Mouse (Mus musculus) liver, postnatal 0 days (tissue): Measurements from ENCODE around the gene Nav1. TPM values are rescaled to one million over a fixed set of nuclear protein-coding genes. Genes with fewer than 3 reads are reported as not detected.

Experiments
- ATAC-seq: fragments of 200-750 bp; cut with Nextera tagmentation; 2 replicates; pipeline ENCODE4 v1.8.0; 2017; ENCODE audit warnings: mild to moderate bottlenecking, moderate library complexity
- DNase-seq: peaks from one replicate; pipeline ENCODE4 v3.0.0-alpha.2; 2016
- H3K27ac ChIP-seq: fragments of 300-500 bp; sonication (generic); 2 replicates; pipeline ENCODE4 v1.5.1; 2014; ENCODE audit warnings: antibody characterized with exemption, moderate library complexity, mild to moderate bottlenecking, low read depth
- H3K27me3 ChIP-seq: fragments of 300-500 bp; sonication (generic); 2 replicates; pipeline ENCODE4 v1.6.1; 2014; ENCODE audit warnings: low read length, control low read depth, mixed read lengths; ENCODE audit not compliant: insufficient read depth
- H3K36me3 ChIP-seq: fragments of 300-500 bp; sonication (generic); replicated peaks from 2 replicates; pipeline ENCODE4 v1.6.1; 2014; ENCODE audit warnings: mild to moderate bottlenecking, control low read depth, low read length, moderate library complexity, mixed read lengths; ENCODE audit not compliant: insufficient read depth
- H3K4me1 ChIP-seq: fragments of 300-500 bp; sonication (generic); 2 replicates; pipeline ENCODE4 v1.6.1; 2014; ENCODE audit warnings: antibody characterized with exemption, mild to moderate bottlenecking, control low read depth; ENCODE audit not compliant: insufficient read depth
- H3K4me2 ChIP-seq: fragments of 300-500 bp; sonication (generic); 2 replicates; pipeline ENCODE4 v1.6.1; 2014; ENCODE audit warnings: low read depth, mild to moderate bottlenecking, low read length, moderate library complexity, mixed read lengths
- H3K4me3 ChIP-seq: fragments of 300-500 bp; sonication (generic); 2 replicates; pipeline ENCODE4 v1.5.1; 2014; ENCODE audit warnings: low read depth, low read length
- H3K9ac ChIP-seq: fragments of 300-500 bp; sonication (generic); replicated peaks from 2 replicates; pipeline ENCODE4 v1.6.1; 2014; ENCODE audit warnings: mild to moderate bottlenecking, moderate library complexity
- H3K9me3 ChIP-seq: fragments of 300-500 bp; sonication (generic); 2 replicates; pipeline ENCODE4 v1.6.1; 2016; ENCODE audit warnings: mild to moderate bottlenecking, control low read depth, low read length, mixed read lengths
- CTCF ChIP-seq: sonication (generic); IDR thresholded peaks from 2 replicates; pipeline ENCODE4 v1.5.1; 2016; ENCODE audit warnings: antibody characterized with exemption, low read depth
- EP300 ChIP-seq: IDR thresholded peaks from 2 replicates; pipeline ENCODE4 v1.6.1; 2016; ENCODE audit warnings: antibody characterized with exemption, low read depth, mild to moderate bottlenecking
- WGBS: fragments of 180-500 bp; shearing (Covaris S2); extraction: QIAGEN DNeasy Blood & Tissue Kit; methylation state at CpG from one replicate; pipeline ENCODE4 v1.1.7; 2014; ENCODE audit not compliant: insufficient replicate concordance; 5-methylcytosine and 5-hydroxymethylcytosine counted together
- microRNA-seq: library from miRNA; unstranded; fragments of <30 nt; microRNA quantifications from one replicate; pipeline ENCODE4, GENCODE M21; 2016
- polyA plus RNA-seq: library from polyadenylated mRNA; unstranded; fragments of >200 nt; fragmentation: Nextera tagmentation; extraction: Ambion mirVana; gene quantifications from 2 replicates; pipeline ENCODE4 v1.2.1, GENCODE M21; 2015

Gene Nav1
- polyA plus RNA-seq, 1 experiment from 2014 or later = 0.94 TPM

- 65% methylated on average over 7 of the region's 7 CpGs for WGBS
- Histone ChIP-seq H3K4me2 (no peak overlapping the region), H3K9me3 (no peaks in the 10 kb centered on the region), H3K27ac (no peak overlapping the region), H3K4me3 (no peak overlapping the region), H3K4me1 (no peaks in the 10 kb centered on the region), H3K36me3 (peaks cover 64% of the 10 kb centered on the region), H3K27me3 (no peaks in the 10 kb centered on the region), H3K9ac (no peak overlapping the region)
- ATAC-seq (no peak), DNase-seq (no peak)
- no peak for TF ChIP-seq EP300
- no peak for TF ChIP-seq CTCF
Measured at GRCm38 (mm10) chr1:135405356-135405755, 201.7 kb downstream of the Nav1 start.

- peaks cover 59% of the 10 kb centered on the region for H3K36me3 ChIP-seq
- no peak overlapping the region for H3K27ac ChIP-seq
- H3K9ac ChIP-seq = no peak overlapping the region
- 90% methylated on average over 3 of the region's 3 CpGs for WGBS
- H3K4me2 ChIP-seq = no peak overlapping the region
- ATAC-seq = no peak
- H3K4me3 ChIP-seq = no peak overlapping the region
- DNase-seq = no peak
- TF ChIP-seq EP300 (no peak), CTCF (peak; percentile 27; the same call in 1 of the 2 replicates)
- H3K27me3 ChIP-seq = no peaks in the 10 kb centered on the region
- H3K9me3 ChIP-seq = no peaks in the 10 kb centered on the region
- H3K4me1 ChIP-seq = no peaks in the 10 kb centered on the region
Measured at GRCm38 (mm10) chr1:135401452-135402110, 205.5 kb downstream of the Nav1 start.

- no peak for TF ChIP-seq EP300
- TF ChIP-seq CTCF = no peak
- Histone ChIP-seq H3K36me3 (peaks cover 50% of the 10 kb centered on the region), H3K9ac (no peak overlapping the region), H3K4me1 (no peaks in the 10 kb centered on the region), H3K4me3 (no peak overlapping the region), H3K4me2 (no peak overlapping the region), H3K27me3 (no peaks in the 10 kb centered on the region), H3K9me3 (no peaks in the 10 kb centered on the region), H3K27ac (no peak overlapping the region)
- 82% methylated on average over 5 of the region's 5 CpGs for WGBS
- DNase-seq (no peak), ATAC-seq (no peak)
Measured at GRCm38 (mm10) chr1:135399466-135399865, 207.6 kb downstream of the Nav1 start.

GRCm38 (mm10) chr1:135385161-135385560, 221.9 kb downstream of the Nav1 start:
- ATAC-seq (no peak), DNase-seq (no peak)
- no peak for TF ChIP-seq EP300
- Histone ChIP-seq H3K9ac (no peak overlapping the region), H3K4me1 (no peaks in the 10 kb centered on the region), H3K4me2 (no peak overlapping the region), H3K4me3 (no peak overlapping the region), H3K36me3 (peaks cover 70% of the 10 kb centered on the region), H3K27me3 (no peaks in the 10 kb centered on the region), H3K27ac (no peak overlapping the region), H3K9me3 (no peaks in the 10 kb centered on the region)
- 84% methylated on average over 9 of the region's 9 CpGs for WGBS

Small RNA genes lying within 50 kb of the gene (microRNA-seq; reads per million reads assigned to microRNA genes)
- not detected for gene Mir1231

Other genes starting within 250 kb of the Nav1 start
- gene Shisa4, start 232.1 kb downstream of the Nav1 start, polyA plus RNA-seq = 1.5 and 1.8 TPM in 2 replicates
- 10.2 and 12.1 TPM in 2 replicates for gene Ipo9, start 176.8 kb downstream of the Nav1 start, polyA plus RNA-seq
- 23.5 and 25.9 TPM in 2 replicates for gene Csrp1, start 112.8 kb upstream of the Nav1 start, polyA plus RNA-seq
- 4.0 and 4.9 TPM in 2 replicates for gene Phlda3, start 158.8 kb upstream of the Nav1 start, polyA plus RNA-seq
- 1.2 and 4.7 TPM in 2 replicates for gene Tnni1, start 172.1 kb upstream of the Nav1 start, polyA plus RNA-seq
- gene Lad1, start 211.3 kb upstream of the Nav1 start, polyA plus RNA-seq = 0.42 and 0.77 TPM in 2 replicates
- 3.2 and 3.6 TPM in 2 replicates for gene Tnnt2, start 229.1 kb upstream of the Nav1 start, polyA plus RNA-seq